Mouse (Mus musculus) liver, adult 2 months (tissue): Measurements from ENCODE around the gene Zmym3. TPM values are rescaled to one million over a fixed set of nuclear protein-coding genes. Genes with fewer than 3 reads are reported as not detected.

Experiments
- DNase-seq: peaks from one replicate; pipeline ENCODE4 v3.0.0-alpha.2; 2011; ENCODE audit warnings: low read depth, low spot score; ENCODE audit errors: extremely low read depth
- H3K27ac ChIP-seq: fragments of 200-500 bp; replicated peaks from 2 replicates; pipeline ENCODE4 v1.5.1; 2012; ENCODE audit warnings: low read depth, mild to moderate bottlenecking, control low read depth, inconsistent platforms, low read length; ENCODE audit not compliant: insufficient read depth
- H3K27me3 ChIP-seq: fragments of 200-500 bp; 2 replicates; pipeline ENCODE4 v1.6.1; 2012; ENCODE audit warnings: mild to moderate bottlenecking, moderate library complexity, low read length, inconsistent platforms; ENCODE audit not compliant: control insufficient read depth, insufficient read depth
- H3K36me3 ChIP-seq: fragments of 200-500 bp; 2 replicates; pipeline ENCODE4 v1.6.1; 2012; ENCODE audit warnings: low read length, inconsistent platforms; ENCODE audit not compliant: control insufficient read depth, insufficient read depth
- H3K4me1 ChIP-seq: fragments of 200-500 bp; 2 replicates; pipeline ENCODE4 v1.6.1; 2011; ENCODE audit warnings: low read length; ENCODE audit not compliant: control insufficient read depth, insufficient read depth
- H3K4me3 ChIP-seq: fragments of 200-500 bp; 2 replicates; pipeline ENCODE4 v1.5.1; 2011; ENCODE audit warnings: low read depth, mild to moderate bottlenecking, control low read depth, low read length, moderate library complexity; ENCODE audit not compliant: insufficient read depth
- H3K79me2 ChIP-seq: fragments of 200-500 bp; 2 replicates; pipeline ENCODE4 v1.6.1; 2012; ENCODE audit warnings: inconsistent platforms, mild to moderate bottlenecking, low read length, moderate library complexity; ENCODE audit not compliant: control insufficient read depth, insufficient read depth
- H3K9ac ChIP-seq: fragments of 200-500 bp; 2 replicates; pipeline ENCODE4 v1.6.1; 2012; ENCODE audit warnings: low read depth, mild to moderate bottlenecking, control low read depth, inconsistent platforms, low read length
- CTCF ChIP-seq: fragments of 200-500 bp; IDR thresholded peaks from 2 replicates; pipeline ENCODE4 v1.5.1; 2011; ENCODE audit warnings: low read depth, low read length, control low read depth
- POLR2A ChIP-seq: fragments of 200-500 bp; IDR thresholded peaks from 2 replicates; pipeline ENCODE4 v1.6.1; 2011; ENCODE audit warnings: low read length, control low read depth; ENCODE audit not compliant: insufficient read depth; ENCODE audit errors: extremely low read depth
- WGBS: fragments of 180-500 bp; shearing (Covaris S2); methylation state at CpG from one replicate; pipeline ENCODE4 v1.1.7; 2018; 5-methylcytosine and 5-hydroxymethylcytosine counted together
- polyA plus RNA-seq: library from polyadenylated mRNA; depleted of rRNA; stranded (reverse); fragments of >200 nt; gene quantifications from 2 replicates; pipeline ENCODE4 v1.2.3, GENCODE M21; 2012
- total RNA-seq: library from RNA; depleted of rRNA; stranded (reverse); fragments of >200 nt; gene quantifications from 2 replicates; pipeline ENCODE4 v1.2.3, GENCODE M21; 2014

The Zmym3 gene
- total and polyA plus RNA-seq, 2 experiments, result 6.8 to 9.1 TPM

DNA sequence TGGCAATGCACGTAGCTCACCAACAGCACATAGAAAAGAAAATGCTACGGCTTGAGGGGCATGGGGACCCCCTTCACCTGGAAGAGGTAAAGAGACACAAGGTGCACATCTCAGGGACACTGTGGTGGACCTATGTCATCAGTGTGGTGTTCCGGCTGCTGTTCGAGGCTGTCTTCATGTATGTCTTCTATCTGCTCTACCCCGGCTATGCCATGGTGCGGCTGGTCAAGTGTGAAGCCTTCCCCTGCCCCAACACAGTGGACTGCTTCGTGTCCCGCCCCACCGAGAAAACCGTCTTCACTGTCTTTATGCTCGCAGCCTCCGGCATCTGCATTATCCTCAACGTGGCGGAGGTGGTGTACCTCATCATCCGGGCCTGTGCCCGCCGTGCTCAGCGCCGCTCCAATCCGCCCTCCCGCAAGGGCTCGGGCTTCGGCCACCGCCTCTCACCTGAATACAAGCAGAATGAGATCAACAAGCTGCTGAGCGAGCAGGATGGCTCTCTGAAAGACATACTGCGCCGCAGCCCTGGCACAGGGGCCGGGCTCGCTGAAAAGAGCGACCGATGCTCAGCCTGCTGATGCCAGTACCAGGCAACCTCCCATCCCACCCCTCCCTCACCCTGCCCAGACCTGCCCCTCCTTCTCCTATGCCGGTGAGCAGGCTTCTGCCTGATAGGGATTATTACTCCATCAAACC lies 36.1 kb downstream of the Zmym3 start:
- Histone ChIP-seq H3K36me3 (peaks cover 11% of the 10 kb centered on the region), H3K4me1 (peaks cover 15% of the 10 kb centered on the region; the same call in 1 of the 2 replicates), H3K79me2 (0 out of 2 replicates have a peak, but pooled peaks cover 4% of the 10 kb centered on the region), H3K9ac (peak overlapping the region; percentile 26; the same call in 1 of the 2 replicates), H3K27ac (no peak overlapping the region), H3K4me3 (no peak overlapping the region), H3K27me3 (no peaks in the 10 kb centered on the region)
- TF ChIP-seq CTCF (no peak), POLR2A (no peak)
- DNase-seq, result no peak
- 32% methylated on average over 32 of the region's 32 CpGs for WGBS

DNA sequence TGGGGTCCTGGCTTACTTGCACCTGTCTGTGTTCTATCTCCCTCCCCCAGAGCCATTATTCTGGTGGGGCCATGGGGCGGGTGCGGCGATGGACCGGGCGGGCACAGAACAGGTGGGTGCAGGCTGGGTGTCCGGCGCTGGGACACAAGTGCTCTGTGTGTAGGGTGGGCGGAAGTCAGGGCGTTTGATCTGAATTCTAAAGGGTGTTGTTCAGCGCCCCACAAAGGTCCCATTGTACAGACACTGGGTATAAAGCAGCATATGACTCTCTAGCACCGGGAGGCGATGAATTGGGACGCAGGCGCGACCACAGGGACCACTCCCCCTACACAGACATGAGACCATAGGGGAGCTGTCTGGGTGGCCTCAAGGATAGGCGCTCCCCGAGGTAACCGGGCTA lies 37.2 kb downstream of the Zmym3 start:
- H3K27me3 ChIP-seq, result no peaks in the 10 kb centered on the region
- H3K4me1 ChIP-seq, result peaks cover 9% of the 10 kb centered on the region; the same call in 1 of the 2 replicates
- peak overlapping the region; percentile 98 for H3K27ac ChIP-seq
- H3K4me3 ChIP-seq, result no peak overlapping the region; the same call in 1 of the 2 replicates
- H3K9ac ChIP-seq, result no peak overlapping the region; the same call in 1 of the 2 replicates
- no peak for TF ChIP-seq CTCF
- TF ChIP-seq POLR2A, result no peak
- 46% methylated on average over 18 of the region's 18 CpGs for WGBS
- H3K36me3 ChIP-seq, result peaks cover 11% of the 10 kb centered on the region
- no peak for DNase-seq
- peaks cover 8% of the 10 kb centered on the region; the same call in 1 of the 2 replicates for H3K79me2 ChIP-seq

DNA sequence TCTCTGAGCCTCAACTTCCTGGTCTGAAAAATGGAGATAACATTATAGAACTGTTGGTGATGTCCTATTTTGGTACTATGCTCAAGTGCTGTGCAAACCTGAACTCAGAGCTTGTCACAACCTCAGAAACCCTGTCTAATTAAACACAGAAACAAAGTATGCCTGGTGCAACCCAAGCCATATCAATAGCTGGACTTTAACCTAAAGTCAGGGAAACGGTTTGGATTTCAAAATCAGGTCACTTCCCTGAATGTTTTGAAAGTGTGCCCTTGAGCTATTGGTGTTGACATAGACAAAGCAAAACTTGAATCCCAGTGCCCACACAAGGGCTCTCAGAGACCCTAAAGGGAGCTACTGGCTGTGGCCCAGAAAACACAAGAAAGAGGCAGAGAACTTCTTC lies 40.9 kb downstream of the Zmym3 start:
- Histone ChIP-seq H3K27me3 (no peaks in the 10 kb centered on the region), H3K4me1 (peaks cover 11% of the 10 kb centered on the region; the same call in 1 of the 2 replicates)

DNA sequence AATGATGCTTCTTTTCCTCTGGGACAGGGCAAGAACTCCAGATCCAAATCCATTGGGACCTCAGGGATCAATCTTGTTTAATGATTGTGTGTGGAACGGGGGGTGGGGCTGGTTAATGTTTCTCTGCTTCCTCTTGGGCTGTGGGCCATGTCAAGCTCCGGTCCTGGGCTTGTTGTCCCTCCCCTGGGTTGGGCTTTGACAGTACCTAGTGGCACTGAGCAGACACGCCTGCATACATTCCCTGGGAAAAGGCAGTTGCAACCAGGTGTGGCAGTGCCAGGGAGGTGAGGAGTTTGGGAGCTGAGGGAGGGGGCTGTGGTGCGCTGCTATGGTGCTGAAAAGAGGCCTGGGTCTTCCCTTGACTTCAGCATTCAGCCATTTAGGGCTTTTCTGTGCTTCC lies 43.6 kb downstream of the Zmym3 start:
- peak; percentile 93 for DNase-seq
- Histone ChIP-seq H3K79me2 (peaks cover 14% of the 10 kb centered on the region; the same call in 1 of the 2 replicates), H3K4me3 (peak overlapping the region; percentile 78), H3K36me3 (0 out of 2 replicates have a peak, but pooled peaks cover 2% of the 10 kb centered on the region), H3K27ac (peak overlapping the region; percentile 99), H3K27me3 (no peaks in the 10 kb centered on the region), H3K4me1 (peaks cover 14% of the 10 kb centered on the region; the same call in 1 of the 2 replicates), H3K9ac (peak overlapping the region; percentile 96)
- WGBS, result 34% methylated on average over 4 of the region's 4 CpGs
- TF ChIP-seq POLR2A (peak; percentile 92), CTCF (no peak)

More for the DNA sequence above, 40.9 kb downstream of the Zmym3 start:
- Histone ChIP-seq H3K9ac (peak overlapping the region; percentile 94), H3K79me2 (peaks cover 14% of the 10 kb centered on the region; the same call in 1 of the 2 replicates), H3K27ac (peak overlapping the region; percentile 98), H3K4me3 (peak overlapping the region; percentile 85), H3K36me3 (peaks cover 8% of the 10 kb centered on the region)
- peak; percentile 93 for DNase-seq
- 4% methylated on average over 1 of the region's 1 CpGs for WGBS
- TF ChIP-seq POLR2A (no peak), CTCF (no peak)

DNA sequence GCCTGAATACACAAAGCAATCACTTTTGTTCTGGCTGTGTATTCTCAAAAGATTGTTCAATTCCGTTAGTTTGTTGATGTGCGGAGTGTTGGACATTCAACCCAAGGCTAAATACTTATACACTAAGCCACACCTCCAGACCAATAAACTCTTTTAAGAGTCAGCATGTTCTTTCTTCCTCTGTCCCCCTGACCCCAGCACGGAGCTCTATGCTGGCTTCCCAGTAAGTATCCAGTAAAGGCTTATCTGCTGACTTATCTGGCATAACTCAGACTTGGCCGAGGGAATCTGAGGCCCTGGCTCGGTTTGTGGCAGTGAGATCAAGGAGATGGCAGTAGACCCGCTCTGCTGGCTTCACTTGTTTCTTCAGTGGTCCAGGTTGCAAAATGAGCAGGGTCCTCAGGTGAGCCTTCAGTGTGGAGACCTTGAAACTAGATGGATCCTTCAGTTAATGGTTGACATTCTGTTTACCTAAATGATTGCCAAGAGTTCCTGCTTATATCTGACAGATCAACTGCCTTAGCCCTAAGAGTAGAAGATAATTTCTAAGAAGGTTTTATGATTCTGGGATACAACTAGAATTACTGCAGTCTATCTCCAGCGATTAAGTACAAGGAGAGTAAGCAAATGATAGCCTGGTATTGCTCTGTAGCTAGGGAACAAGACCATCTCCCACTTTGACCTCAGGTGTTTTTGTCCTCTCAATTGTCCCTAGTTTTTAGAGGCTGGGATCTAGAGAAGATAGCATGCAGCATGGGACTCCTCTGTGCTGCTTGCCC lies 44.3 kb downstream of the Zmym3 start, which contains the start of gene Gjb1:
Gene Gjb1 (plus strand): TSS at position 189 of the 779 bp plus-strand sequence.
- H3K79me2 ChIP-seq, result peaks cover 14% of the 10 kb centered on the region; the same call in 1 of the 2 replicates
- H3K36me3 ChIP-seq, result 0 out of 2 replicates have a peak, but pooled peaks cover 2% of the 10 kb centered on the region
- H3K27ac ChIP-seq, result peak within 1 kb of the TSS; percentile 99
- H3K4me3 ChIP-seq, result peak within 1 kb of the TSS; percentile 78
- H3K27me3 ChIP-seq, result no peaks in the 10 kb centered on the region
- 20% methylated on average over 7 of the region's 7 CpGs for WGBS
- DNase-seq, result peak; percentile 93
- H3K4me1 ChIP-seq, result peaks cover 13% of the 10 kb centered on the region; the same call in 1 of the 2 replicates
- peak within 1 kb of the TSS; percentile 96 for H3K9ac ChIP-seq
- TF ChIP-seq CTCF, result no peak
- no peak for TF ChIP-seq POLR2A
